Mouse (Mus musculus): Measurements from ENCODE around the gene Pa2g4.
A peak's percentile ranks its signal among the peaks of the same experiment; 100 is the strongest.

Gene Pa2g4

GRCm38 (mm10) chr10:128536266-128536940, 29.4 kb downstream of the Pa2g4 start:
- DNase-seq (ENCODE audit: extremely low read depth, low read depth) = peak; percentile 96

- DNase-seq (ENCODE audit: extremely low read depth, low read depth) = peak; percentile 71
Measured at GRCm38 (mm10) chr10:128535624-128536265, 30.0 kb downstream of the Pa2g4 start.

- peak; percentile 68 for DNase-seq (ENCODE audit: extremely low read depth, low read depth)
Measured at GRCm38 (mm10) chr10:128535206-128535605, 30.6 kb downstream of the Pa2g4 start.

GRCm38 (mm10) chr10:128526366-128527356, 39.1 kb downstream of the Pa2g4 start:
- peak; percentile 23 for DNase-seq (ENCODE audit: extremely low read depth, low read depth)

- peak; percentile 100 for DNase-seq (ENCODE audit: extremely low read depth, low read depth)
Measured at GRCm38 (mm10) chr10:128525671-128526308, 40.0 kb downstream of the Pa2g4 start, which contains the start of gene Esyt1. Esyt1 (minus strand) TSS chr10:128525871.

GRCm38 (mm10) chr10:128524732-128525662, 40.8 kb downstream of the Pa2g4 start:
- DNase-seq (ENCODE audit: extremely low read depth, low read depth) = peak; percentile 68

- peak; percentile 25 for DNase-seq (ENCODE audit: extremely low read depth, low read depth)
Measured at GRCm38 (mm10) chr10:128524111-128524731, 41.6 kb downstream of the Pa2g4 start.

- no peak for DNase-seq (ENCODE audit: extremely low read depth, low read depth)
Measured at GRCm38 (mm10) chr10:128522351-128522750, 43.4 kb downstream of the Pa2g4 start.

- DNase-seq (ENCODE audit: extremely low read depth, low read depth) = no peak
Measured at GRCm38 (mm10) chr10:128520591-128520990, 45.2 kb downstream of the Pa2g4 start.

- DNase-seq (ENCODE audit: extremely low read depth, low read depth) = no peak
Measured at GRCm38 (mm10) chr10:128518833-128519232, 47.0 kb downstream of the Pa2g4 start.

GRCm38 (mm10) chr10:128516677-128517076, 49.1 kb downstream of the Pa2g4 start:
- DNase-seq (ENCODE audit: extremely low read depth, low read depth) = no peak

GRCm38 (mm10) chr10:128516029-128516428, 49.8 kb downstream of the Pa2g4 start:
- DNase-seq (ENCODE audit: extremely low read depth, low read depth) = no peak

GRCm38 (mm10) chr10:128515044-128515443, 50.7 kb downstream of the Pa2g4 start:
- DNase-seq (ENCODE audit: extremely low read depth, low read depth) = no peak

GRCm38 (mm10) chr10:128511761-128512160, 54.0 kb downstream of the Pa2g4 start:
- no peak for DNase-seq (ENCODE audit: extremely low read depth, low read depth)

- DNase-seq (ENCODE audit: extremely low read depth, low read depth) = no peak
Measured at GRCm38 (mm10) chr10:128511189-128511588, 54.6 kb downstream of the Pa2g4 start.

GRCm38 (mm10) chr10:128510301-128510700, 55.5 kb downstream of the Pa2g4 start:
- DNase-seq (ENCODE audit: extremely low read depth, low read depth) = no peak

- DNase-seq (ENCODE audit: extremely low read depth, low read depth) = no peak
Measured at GRCm38 (mm10) chr10:128509831-128510230, 56.0 kb downstream of the Pa2g4 start.

GRCm38 (mm10) chr10:128509203-128509602, 56.6 kb downstream of the Pa2g4 start:
- no peak for DNase-seq (ENCODE audit: extremely low read depth, low read depth)

- DNase-seq (ENCODE audit: extremely low read depth, low read depth) = no peak
Measured at GRCm38 (mm10) chr10:128508260-128508659, 57.5 kb downstream of the Pa2g4 start.
